Mouse (Mus musculus): ENCODE data around the gene Hoxa7. TPM values are rescaled to one million over a fixed set of nuclear protein-coding genes. Genes with fewer than 3 reads are reported as not detected.

The Hoxa7 gene
- total and polyA plus RNA-seq, 3 experiments = 0.17 TPM; not detected in 2

GRCm38 (mm10) chr6:52225612-52226568, 4.2 kb upstream of the Hoxa7 start:
- Histone ChIP-seq H3K79me2 (ENCODE audit: control insufficient read depth, insufficient read depth, low read length, poor library complexity) (no peaks in the 10 kb centered on the region), H3K36me3 (ENCODE audit: control insufficient read depth in 1 of 2, insufficient read depth in 2 of 2, low read length in 2 of 2) (no peaks in the 10 kb centered on the region), H3K4me3 (ENCODE audit: control insufficient read depth in 1 of 2, insufficient read depth in 1 of 2, low read depth in 2 of 2, low read length in 2 of 2) (no peak overlapping the region), H3K9ac (ENCODE audit: control insufficient read depth, low read depth, low read length, poor library complexity, severe bottlenecking) (no peak overlapping the region), H3K27ac (ENCODE audit: control insufficient read depth, low read depth, low read length) (no peak overlapping the region), H3K4me1 (ENCODE audit: control insufficient read depth in 1 of 2, insufficient read depth in 2 of 2, low read length in 2 of 2) (no peaks in the 10 kb centered on the region), H3K27me3 (ENCODE audit: control insufficient read depth in 1 of 2, insufficient read depth in 2 of 2, low read length in 2 of 2) (no peaks in the 10 kb centered on the region), H3K9me3 (replicated peaks; ENCODE audit: insufficient read depth, low read length) (no peaks in the 10 kb centered on the region)
- TF ChIP-seq RCOR1 (IDR thresholded peaks at IDR 0.05; ENCODE audit: low read depth, low read length) (no peak), CTCF (IDR thresholded peaks at IDR 0.05 in 2 of 3, conservative IDR thresholded peaks at IDR 0.05 in 1 of 3; ENCODE audit: control insufficient read depth in 1 of 3, insufficient read depth in 1 of 3, low read depth in 2 of 3, low read length in 3 of 3, poor library complexity in 1 of 3, severe bottlenecking in 1 of 3) (no peak), MYC (IDR thresholded peaks at IDR 0.05; ENCODE audit: low read depth, low read length) (no peak), ETS1 (IDR thresholded peaks at IDR 0.05; ENCODE audit: low read depth, low read length) (no peak), ZNF384 (IDR thresholded peaks at IDR 0.05; ENCODE audit: low read depth, low read length) (no peak), E2F4 (IDR thresholded peaks at IDR 0.05; ENCODE audit: borderline replicate concordance, low read depth, low read length) (no peak), MAZ (IDR thresholded peaks at IDR 0.05; ENCODE audit: low read depth, low read length) (no peak), MAFK (IDR thresholded peaks at IDR 0.05; ENCODE audit: borderline replicate concordance, low read depth, low read length) (no peak), TCF12 (IDR thresholded peaks at IDR 0.05; ENCODE audit: low read depth, low read length) (no peak), MAX (IDR thresholded peaks at IDR 0.05; ENCODE audit: low read length) (no peak)
- no peak for DNase-seq (ENCODE audit: low read depth, low spot score)

GRCm38 (mm10) chr6:52224895-52225611, 3.4 kb upstream of the Hoxa7 start:
- DNase-seq (ENCODE audit: low read depth, low spot score) = no peak
- TF ChIP-seq MAFK (IDR thresholded peaks at IDR 0.05; ENCODE audit: borderline replicate concordance, low read depth, low read length) (no peak), CTCF (IDR thresholded peaks at IDR 0.05 in 2 of 3, conservative IDR thresholded peaks at IDR 0.05 in 1 of 3; ENCODE audit: control insufficient read depth in 1 of 3, insufficient read depth in 1 of 3, low read depth in 2 of 3, low read length in 3 of 3, poor library complexity in 1 of 3, severe bottlenecking in 1 of 3) (no peak), RAD21 (IDR thresholded peaks at IDR 0.05; ENCODE audit: low read depth, low read length) (no peak), POLR2A (IDR thresholded peaks at IDR 0.05; ENCODE audit: control insufficient read depth in 1 of 2, insufficient read depth in 1 of 2, low read depth in 1 of 2, low read length in 2 of 2, poor library complexity in 1 of 2) (no peak), ZNF384 (IDR thresholded peaks at IDR 0.05; ENCODE audit: low read depth, low read length) (no peak), JUND (IDR thresholded peaks at IDR 0.05; ENCODE audit: low read depth, low read length) (no peak), RCOR1 (IDR thresholded peaks at IDR 0.05; ENCODE audit: low read depth, low read length) (no peak), TCF12 (IDR thresholded peaks at IDR 0.05; ENCODE audit: low read depth, low read length) (no peak), NELFE (IDR thresholded peaks at IDR 0.05; ENCODE audit: low read depth, low read length) (no peak), GATA1 (IDR thresholded peaks at IDR 0.05; ENCODE audit: low read depth, low read length) (no peak), MEF2A (IDR thresholded peaks at IDR 0.05; ENCODE audit: extremely low read depth, insufficient replicate concordance, low read depth, low read length, poor library complexity, severe bottlenecking) (no peak), USF1 (IDR thresholded peaks at IDR 0.05; ENCODE audit: low read depth, low read length) (no peak), TAL1 (IDR thresholded peaks at IDR 0.05; ENCODE audit: low read length) (no peak), CHD2 (IDR thresholded peaks at IDR 0.05; ENCODE audit: low read length) (no peak), GABPA (IDR thresholded peaks at IDR 0.05; ENCODE audit: low read depth, low read length) (no peak), E2F4 (IDR thresholded peaks at IDR 0.05; ENCODE audit: borderline replicate concordance, low read depth, low read length) (no peak), USF2 (IDR thresholded peaks at IDR 0.05; ENCODE audit: borderline replicate concordance in 1 of 2, insufficient read depth in 1 of 2, low read depth in 1 of 2, low read length in 2 of 2) (no peak), MXI1 (IDR thresholded peaks at IDR 0.05; ENCODE audit: low read depth, low read length) (no peak)
- H3K4me1 ChIP-seq (ENCODE audit: control insufficient read depth in 1 of 2, insufficient read depth in 2 of 2, low read length in 2 of 2) = no peaks in the 10 kb centered on the region
- no peaks in the 10 kb centered on the region for H3K27me3 ChIP-seq (ENCODE audit: control insufficient read depth in 1 of 2, insufficient read depth in 2 of 2, low read length in 2 of 2)
- H3K9me3 ChIP-seq (replicated peaks; ENCODE audit: insufficient read depth, low read length) = no peaks in the 10 kb centered on the region
- H3K27ac ChIP-seq (ENCODE audit: control insufficient read depth, low read depth, low read length) = no peak overlapping the region
- no peak overlapping the region for H3K9ac ChIP-seq (ENCODE audit: control insufficient read depth, low read depth, low read length, poor library complexity, severe bottlenecking)
- no peaks in the 10 kb centered on the region for H3K79me2 ChIP-seq (ENCODE audit: control insufficient read depth, insufficient read depth, low read length, poor library complexity)
- no peak overlapping the region for H3K4me3 ChIP-seq (ENCODE audit: control insufficient read depth in 1 of 2, insufficient read depth in 1 of 2, low read depth in 2 of 2, low read length in 2 of 2)
- H3K36me3 ChIP-seq (ENCODE audit: control insufficient read depth in 1 of 2, insufficient read depth in 2 of 2, low read length in 2 of 2) = no peaks in the 10 kb centered on the region
